Mouse (Mus musculus): ENCODE measurements around the gene Washc4. TPM values are rescaled to one million over a fixed set of nuclear protein-coding genes. Genes with fewer than 3 reads are reported as not detected.

The Washc4 gene
- polyA plus RNA-seq (2021; fragmentation: Nextera tagmentation): 12.4 and 13.3 TPM in 2 replicates
- long read RNA-seq, experiment 1, partial matches to known transcripts: 30 of 33 reads
- long read RNA-seq, experiment 1, other reads (novel, unspliced or antisense): 3 of 33 reads
- long read RNA-seq, experiment 2, full-length matches to known transcripts: 27 of 130 reads
- long read RNA-seq, experiment 2, partial matches to known transcripts: 86 of 130 reads
- long read RNA-seq, experiment 2, other reads (novel, unspliced or antisense): 17 of 130 reads

DNA sequence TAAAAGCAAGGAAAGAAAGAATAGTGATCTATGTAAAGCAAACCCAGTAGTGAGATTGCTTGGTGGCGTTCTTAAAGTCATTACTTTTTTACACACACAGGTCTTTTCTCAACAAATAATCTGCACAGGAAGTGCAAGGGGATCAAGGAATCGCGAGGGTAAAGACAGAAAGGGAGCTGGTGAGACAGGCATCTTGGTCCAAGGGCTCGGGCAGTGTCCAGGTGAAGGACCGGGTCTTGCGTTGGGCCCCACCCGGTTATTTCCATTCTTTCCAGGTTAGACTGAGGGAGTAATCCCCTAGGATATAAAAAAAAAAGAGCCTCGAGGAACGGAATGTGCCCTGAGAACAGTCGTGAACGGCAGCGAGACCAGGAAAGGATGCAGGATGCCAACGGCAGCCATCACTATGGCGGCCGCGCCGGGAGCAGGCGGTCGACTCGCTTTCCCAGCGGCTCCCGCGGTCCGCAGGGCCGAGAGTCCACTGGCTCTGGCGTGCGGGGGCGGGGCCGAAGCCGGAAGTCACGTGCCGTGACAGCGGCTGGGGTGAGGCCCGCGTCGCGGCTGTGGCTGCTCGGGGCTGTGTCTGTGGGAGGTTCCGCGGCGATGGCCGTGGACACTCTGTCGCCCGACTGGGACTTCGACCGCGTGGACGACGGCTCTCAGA lies at the start of gene Washc4:
TSS of gene Washc4 (plus strand) at position 314 of the 664 bp plus-strand sequence.

DNA sequence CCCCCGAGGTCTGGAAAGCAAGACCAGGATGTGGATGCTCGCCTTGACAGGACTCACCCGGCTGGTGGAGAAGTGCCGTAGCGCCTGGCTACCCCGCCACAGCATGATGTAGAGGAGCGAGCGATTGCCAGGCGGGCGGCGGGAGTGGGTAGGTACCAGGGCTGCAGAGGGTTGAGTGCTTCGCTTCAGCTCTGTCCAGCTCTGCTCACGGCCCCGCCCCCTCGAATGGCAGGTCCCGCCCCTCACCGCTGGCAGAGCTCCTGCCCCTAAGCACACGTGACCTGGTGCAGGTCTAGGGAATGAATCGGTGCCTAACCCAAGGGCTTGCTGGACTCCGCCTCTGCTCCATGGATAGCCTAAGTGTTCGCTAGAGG lies 9.7 kb upstream of the Washc4 start, which contains the start of gene Aldh1l2:
TSS of gene Aldh1l2 (minus strand) at position 231 of the 374 bp plus-strand sequence.

Other genes with a start within 250 kb of the Washc4 start
- 3.2 and 3.5 TPM in 2 replicates for gene Slc41a2, start 205.9 kb upstream of the Washc4 start, polyA plus RNA-seq (2021; fragmentation: Nextera tagmentation)
- 0.30 and 0.34 TPM in 2 replicates for gene D10Wsu102e, start 183.5 kb upstream of the Washc4 start, polyA plus RNA-seq (2021; fragmentation: Nextera tagmentation)
- 0.40 and 0.49 TPM in 2 replicates for gene Aldh1l2, start 9.6 kb upstream of the Washc4 start, polyA plus RNA-seq (2021; fragmentation: Nextera tagmentation)
- gene Appl2, start 105.0 kb downstream of the Washc4 start, polyA plus RNA-seq (2021; fragmentation: Nextera tagmentation): 39.5 and 53.2 TPM in 2 replicates
- gene 1500009L16Rik, start 179.1 kb downstream of the Washc4 start, polyA plus RNA-seq (2021; fragmentation: Nextera tagmentation): 46.5 and 47.7 TPM in 2 replicates